Mouse (Mus musculus) stomach, embryonic 16.5 days (tissue): ENCODE data around the gene Lyrm7. TPM values are rescaled to one million over a fixed set of nuclear protein-coding genes. Genes with fewer than 3 reads are reported as not detected.
A peak's percentile ranks its signal among the peaks of the same experiment; 100 is the strongest.

Experiments
- ATAC-seq: fragments of 200-750 bp; cut with Nextera tagmentation; 2 replicates; pipeline ENCODE4 v1.8.0; 2017; ENCODE audit warnings: moderate number of reproducible peaks, moderate TSS enrichment; ENCODE audit not compliant: insufficient read depth, low FRiP score
- H3K27ac ChIP-seq: fragments of 300-500 bp; sonication (generic); 2 replicates; pipeline ENCODE4 v1.5.1; 2014; ENCODE audit warnings: low read length
- H3K27me3 ChIP-seq: fragments of 300-500 bp; sonication (generic); 2 replicates; pipeline ENCODE4 v1.6.1; 2014; ENCODE audit warnings: low read length, control low read depth, mixed read lengths; ENCODE audit not compliant: control insufficient read depth, insufficient read depth
- H3K36me3 ChIP-seq: fragments of 300-500 bp; sonication (generic); 2 replicates; pipeline ENCODE4 v1.6.1; 2014; ENCODE audit warnings: low read length; ENCODE audit not compliant: control insufficient read depth, insufficient read depth
- H3K4me1 ChIP-seq: fragments of 300-500 bp; sonication (generic); 2 replicates; pipeline ENCODE4 v1.6.1; 2014; ENCODE audit warnings: low read length, control low read depth, mixed read lengths; ENCODE audit not compliant: control insufficient read depth, insufficient read depth
- H3K4me2 ChIP-seq: fragments of 300-500 bp; sonication (generic); 2 replicates; pipeline ENCODE4 v1.6.1; 2014; ENCODE audit warnings: low read depth, low read length, mixed read lengths
- H3K4me3 ChIP-seq: fragments of 300-500 bp; sonication (generic); replicated peaks from 2 replicates; pipeline ENCODE4 v1.5.1; 2014; ENCODE audit warnings: mild to moderate bottlenecking, low read length
- H3K9ac ChIP-seq: fragments of 300-500 bp; sonication (generic); 2 replicates; pipeline ENCODE4 v1.6.1; 2014; ENCODE audit warnings: low read length
- H3K9me3 ChIP-seq: fragments of 300-500 bp; sonication (generic); replicated peaks from 2 replicates; pipeline ENCODE4 v1.6.1; 2016; ENCODE audit warnings: low read length, control low read depth; ENCODE audit not compliant: control insufficient read depth
- WGBS: fragments of 180-500 bp; shearing (Covaris S2); extraction: QIAGEN DNeasy Blood & Tissue Kit; methylation state at CpG from one replicate; pipeline ENCODE4 v1.1.7; 2014; 5-methylcytosine and 5-hydroxymethylcytosine counted together
- polyA plus RNA-seq: library from polyadenylated mRNA; unstranded; fragments of >200 nt; fragmentation: Nextera tagmentation; extraction: Ambion mirVana; gene quantifications from 2 replicates; pipeline ENCODE4 v1.2.1, GENCODE M21; 2015

Gene Lyrm7
- polyA plus RNA-seq, 1 experiment from 2014 or later, result 10.5 TPM

DNA sequence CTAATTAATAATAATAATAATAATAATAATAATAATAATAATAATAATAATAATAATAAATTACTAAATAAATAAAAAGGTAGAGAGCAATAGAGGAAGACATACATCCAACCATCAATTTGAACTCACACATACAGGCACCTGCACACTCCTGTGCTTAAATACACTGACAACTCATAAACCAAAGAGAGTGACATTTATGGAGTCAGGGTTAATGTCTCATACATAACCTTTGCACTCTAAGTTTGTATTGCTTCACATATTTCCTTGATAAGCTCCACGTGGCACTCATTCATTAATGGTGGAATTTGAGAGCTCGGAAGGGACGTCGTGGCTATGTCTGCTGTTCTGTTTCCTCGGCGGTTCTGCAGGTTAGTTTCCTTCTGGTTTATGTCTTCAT lies 58.1 kb downstream of the Lyrm7 start:
- Histone ChIP-seq H3K4me1 (no peaks in the 10 kb centered on the region; the same call in 1 of the 2 replicates), H3K27me3 (no peaks in the 10 kb centered on the region), H3K9ac (no peak overlapping the region), H3K36me3 (no peaks in the 10 kb centered on the region), H3K27ac (no peak overlapping the region), H3K9me3 (no peaks in the 10 kb centered on the region), H3K4me3 (no peak overlapping the region), H3K4me2 (no peak overlapping the region)
- WGBS, result 33% methylated on average over 6 of the region's 6 CpGs
- ATAC-seq, result no peak

DNA sequence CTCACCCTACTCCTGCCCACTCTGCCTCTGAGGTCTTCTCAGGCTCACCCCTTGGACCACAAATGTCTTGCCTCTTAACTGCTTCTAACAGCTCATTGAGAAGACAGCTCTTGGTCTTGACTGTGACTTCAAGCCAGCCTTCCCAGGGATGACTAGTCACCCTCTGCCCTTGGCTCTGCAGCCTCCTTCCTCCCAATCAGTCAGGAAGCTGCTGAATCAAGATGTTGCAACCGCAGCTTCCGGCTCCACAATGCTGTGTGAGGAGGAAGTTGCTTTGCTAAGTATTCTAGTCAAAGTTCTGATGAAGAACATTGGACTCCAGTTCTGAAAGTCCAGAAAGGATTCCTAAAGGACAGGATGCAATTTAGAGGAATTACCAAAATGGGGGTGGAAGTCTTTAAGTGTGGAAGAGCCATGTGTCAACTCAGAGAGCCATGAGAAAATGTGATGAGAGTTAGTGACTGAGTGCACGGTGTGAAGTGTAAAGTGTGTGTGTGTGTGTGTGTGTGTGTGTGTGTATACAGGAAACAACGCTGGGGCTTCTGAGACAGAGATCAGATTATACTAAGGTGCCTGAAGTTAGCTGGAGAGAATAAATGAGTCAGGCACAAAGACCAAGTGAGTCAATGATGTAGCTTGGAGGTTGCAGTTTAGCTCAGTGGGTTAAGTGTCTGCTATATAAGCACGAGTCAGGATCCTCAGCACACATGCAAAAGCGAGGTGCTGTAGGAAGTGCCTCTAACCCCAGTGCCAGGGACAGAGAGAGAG lies 58.7 kb downstream of the Lyrm7 start:
- H3K4me3 ChIP-seq, result no peak overlapping the region
- no peak overlapping the region for H3K4me2 ChIP-seq
- WGBS, result 63% methylated on average over 6 of the region's 6 CpGs
- no peaks in the 10 kb centered on the region for H3K27me3 ChIP-seq
- H3K27ac ChIP-seq, result no peak overlapping the region; the same call in 1 of the 2 replicates
- no peaks in the 10 kb centered on the region; the same call in 1 of the 2 replicates for H3K4me1 ChIP-seq
- no peaks in the 10 kb centered on the region for H3K36me3 ChIP-seq
- no peaks in the 10 kb centered on the region for H3K9me3 ChIP-seq
- no peak overlapping the region for H3K9ac ChIP-seq
- ATAC-seq, result no peak

DNA sequence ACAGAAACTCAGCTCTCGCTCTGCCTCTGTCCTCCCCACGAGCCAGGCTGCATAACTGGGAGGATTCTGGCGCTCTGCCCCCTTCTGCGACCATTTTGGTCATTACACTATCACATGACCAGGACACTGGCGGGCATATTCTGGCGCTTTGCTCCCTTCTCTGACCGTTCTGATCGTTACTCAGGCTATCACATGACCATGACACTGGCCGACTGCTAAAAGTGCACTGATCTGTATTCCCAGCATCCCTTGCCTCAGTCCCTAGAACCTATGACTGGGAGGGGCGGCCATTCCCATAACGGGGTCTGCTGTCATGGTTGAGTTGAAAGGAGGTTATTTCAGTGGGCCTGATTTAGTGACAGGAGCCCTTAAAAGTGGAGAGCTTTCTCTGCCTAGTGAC lies 64.2 kb downstream of the Lyrm7 start:
- no peak for ATAC-seq
- Histone ChIP-seq H3K4me2 (no peak overlapping the region), H3K4me1 (no peaks in the 10 kb centered on the region), H3K27ac (no peak overlapping the region), H3K9me3 (no peaks in the 10 kb centered on the region), H3K9ac (no peak overlapping the region), H3K36me3 (no peaks in the 10 kb centered on the region), H3K27me3 (no peaks in the 10 kb centered on the region), H3K4me3 (no peak overlapping the region)
- 80% methylated on average over 11 of the region's 11 CpGs for WGBS

DNA sequence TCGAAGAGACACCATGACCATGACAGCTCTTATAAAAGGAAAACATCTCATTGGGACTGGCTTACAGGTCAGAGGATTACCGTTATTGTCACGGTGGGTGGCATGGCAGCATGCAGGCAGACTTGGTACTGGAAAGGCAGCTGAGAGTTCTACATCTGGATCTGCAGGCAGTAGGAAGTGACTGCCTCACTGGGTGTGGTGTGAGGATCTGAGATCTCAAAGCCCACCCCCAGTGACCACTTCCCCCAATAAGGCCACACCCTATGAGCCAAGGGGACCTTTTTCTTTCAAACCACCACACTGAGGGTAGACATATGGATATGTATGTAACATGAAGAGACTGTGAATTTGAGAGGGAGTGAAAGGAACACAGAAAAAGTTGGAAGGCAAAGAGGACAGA lies 66.0 kb downstream of the Lyrm7 start:
- WGBS, result 89% methylated on average over 3 of the region's 3 CpGs
- H3K4me2 ChIP-seq, result no peak overlapping the region
- no peaks in the 10 kb centered on the region for H3K9me3 ChIP-seq
- no peak overlapping the region for H3K27ac ChIP-seq
- H3K36me3 ChIP-seq, result no peaks in the 10 kb centered on the region
- ATAC-seq, result no peak
- no peak overlapping the region for H3K4me3 ChIP-seq
- no peak overlapping the region for H3K9ac ChIP-seq
- no peaks in the 10 kb centered on the region for H3K27me3 ChIP-seq
- H3K4me1 ChIP-seq, result no peaks in the 10 kb centered on the region

DNA sequence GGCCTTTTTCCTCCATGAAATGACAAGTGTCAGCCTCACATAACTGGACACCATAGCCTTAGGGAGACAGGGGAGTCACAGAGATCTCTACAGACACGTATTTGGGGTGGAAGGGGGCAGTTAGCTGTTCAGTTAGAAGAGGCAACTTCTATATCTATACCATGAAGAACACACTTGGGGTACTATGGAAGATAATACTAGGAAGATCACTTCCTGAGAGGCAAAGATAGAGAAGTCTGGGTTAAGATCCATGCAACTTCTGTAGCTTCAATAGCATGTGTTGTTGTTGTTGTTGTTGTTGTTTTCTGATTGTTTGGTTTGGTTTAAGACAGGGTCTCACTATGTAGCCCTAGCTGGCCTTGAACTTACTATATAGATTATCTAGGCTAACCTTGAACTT lies 67.5 kb downstream of the Lyrm7 start:
- H3K9me3 ChIP-seq, result no peaks in the 10 kb centered on the region
- H3K4me3 ChIP-seq, result no peak overlapping the region
- no peak overlapping the region for H3K4me2 ChIP-seq
- H3K27me3 ChIP-seq, result no peaks in the 10 kb centered on the region
- H3K36me3 ChIP-seq, result no peaks in the 10 kb centered on the region
- WGBS, result 71% methylated on average over 1 of the region's 1 CpGs
- ATAC-seq, result no peak
- no peak overlapping the region for H3K9ac ChIP-seq
- H3K4me1 ChIP-seq, result peaks cover under 1% of the 10 kb centered on the region; the same call in 1 of the 2 replicates
- H3K27ac ChIP-seq, result no peak overlapping the region

DNA sequence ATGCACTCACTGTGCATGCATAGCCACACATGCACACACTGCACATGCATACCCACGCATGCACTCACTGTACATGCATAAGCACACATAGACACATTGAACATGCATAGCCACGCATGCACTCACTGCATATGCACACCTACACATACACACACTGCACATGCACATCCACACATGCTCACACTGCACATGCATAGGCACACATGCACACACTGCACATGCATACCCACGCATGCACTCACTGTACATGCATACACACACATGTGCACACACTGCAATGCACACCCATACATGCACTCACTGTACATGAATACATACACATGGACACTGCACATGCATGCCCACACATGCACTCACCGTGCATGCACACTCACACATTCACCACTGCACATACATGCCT lies 69.3 kb downstream of the Lyrm7 start:
- ATAC-seq, result no peak
- H3K27me3 ChIP-seq, result no peaks in the 10 kb centered on the region
- no peak overlapping the region for H3K9ac ChIP-seq
- no peak overlapping the region for H3K27ac ChIP-seq
- H3K4me3 ChIP-seq, result no peak overlapping the region
- H3K4me2 ChIP-seq, result no peak overlapping the region
- H3K9me3 ChIP-seq, result no peaks in the 10 kb centered on the region
- H3K36me3 ChIP-seq, result no peaks in the 10 kb centered on the region
- peaks cover 3% of the 10 kb centered on the region; the same call in 1 of the 2 replicates for H3K4me1 ChIP-seq
- 96% methylated on average over 4 of the region's 4 CpGs for WGBS

DNA sequence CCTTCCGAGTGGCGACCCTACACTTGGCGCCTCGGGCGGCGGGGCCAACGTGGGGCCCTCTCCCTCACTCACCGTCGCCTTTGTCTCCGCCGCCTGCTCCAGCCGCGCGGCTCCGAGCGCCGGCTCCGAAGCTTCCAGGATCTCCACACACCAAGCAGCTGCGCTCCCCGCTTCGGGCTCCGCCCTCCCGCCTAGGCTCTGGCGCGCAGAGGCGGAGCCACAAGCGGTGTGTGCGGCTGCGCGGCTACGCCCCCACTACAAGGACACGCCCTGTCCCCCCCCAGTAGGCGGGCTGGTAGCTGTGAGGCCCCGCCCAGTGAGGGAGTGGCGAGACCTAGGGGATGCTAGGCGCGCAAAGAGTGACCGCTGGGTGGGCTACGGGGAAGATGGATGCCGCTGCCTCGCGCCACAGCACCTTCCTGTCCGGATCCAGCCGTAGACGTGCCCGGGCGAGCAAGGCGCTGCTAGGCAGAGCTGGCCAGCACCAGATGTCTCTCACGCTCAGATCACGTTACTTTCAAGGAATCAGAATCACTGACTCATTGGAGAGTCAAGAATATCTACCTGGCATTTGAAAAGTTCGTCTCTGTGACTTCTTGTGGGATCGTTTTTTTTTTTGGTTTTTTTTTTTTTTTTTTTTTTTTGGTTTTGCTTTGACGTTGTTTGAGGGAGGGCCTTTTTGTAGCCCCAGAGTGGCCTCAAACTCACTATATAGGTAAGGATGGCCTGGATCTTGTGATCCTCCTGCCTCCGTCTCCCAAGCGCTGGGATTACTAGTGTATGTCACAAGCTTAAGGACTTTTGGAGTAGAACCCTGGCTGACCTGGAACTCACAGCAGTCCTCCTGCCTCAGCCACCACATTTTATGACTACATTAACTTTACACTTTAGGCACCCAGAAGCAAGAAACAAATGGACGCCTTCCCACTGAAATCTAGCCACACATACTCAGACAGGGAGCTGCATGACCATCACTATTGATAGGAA lies 72.9 kb downstream of the Lyrm7 start, which contains the start of gene Cdc42se2:
TSS of gene Cdc42se2 (minus strand) at position 188 of the 987 bp plus-strand sequence.
- H3K9me3 ChIP-seq, result no peaks in the 10 kb centered on the region
- ATAC-seq, result peak; percentile 99
- peak within 1 kb of the TSS; percentile 97 for H3K27ac ChIP-seq
- H3K4me3 ChIP-seq, result peak within 1 kb of the TSS; percentile 83
- peaks cover 14% of the 10 kb centered on the region for H3K4me1 ChIP-seq
- H3K27me3 ChIP-seq, result no peaks in the 10 kb centered on the region
- WGBS, result 4% methylated on average over 56 of the region's 56 CpGs
- peak within 1 kb of the TSS; percentile 67 for H3K4me2 ChIP-seq
- H3K9ac ChIP-seq, result peak within 1 kb of the TSS; percentile 91
- H3K36me3 ChIP-seq, result no peaks in the 10 kb centered on the region

DNA sequence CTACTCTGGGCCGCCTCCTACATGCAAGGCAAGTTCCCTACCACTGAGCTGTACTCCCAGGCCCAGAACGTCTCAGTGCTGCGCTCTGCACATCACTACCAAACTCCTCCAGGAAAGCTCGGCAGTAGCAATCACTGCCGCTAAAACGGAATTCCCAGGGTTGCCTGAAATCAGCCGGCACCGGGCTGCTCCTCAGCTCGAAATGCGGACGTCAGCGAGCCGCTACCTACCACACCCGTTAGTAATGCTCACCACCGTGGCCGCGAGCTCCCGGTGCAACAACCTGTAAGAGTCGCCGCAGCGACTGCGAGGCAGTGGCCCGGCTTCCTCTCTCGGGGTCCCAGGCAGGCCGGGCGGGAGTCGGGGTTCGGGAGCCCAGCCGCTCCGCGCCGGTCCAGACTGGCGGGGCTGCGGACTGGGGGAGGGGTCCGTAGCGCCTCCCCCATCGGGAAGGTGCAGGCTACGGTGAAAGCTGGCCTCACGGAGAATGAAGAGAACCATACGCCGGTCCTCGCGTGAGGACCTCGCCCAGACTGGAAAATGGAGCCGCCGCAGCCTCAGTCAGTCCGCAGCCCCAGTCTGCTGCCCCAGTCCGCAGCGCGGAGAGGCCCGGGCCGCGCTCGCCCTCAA lies 73.7 kb downstream of the Lyrm7 start:
- no peaks in the 10 kb centered on the region for H3K9me3 ChIP-seq
- H3K27ac ChIP-seq, result peak overlapping the region; percentile 97
- H3K4me2 ChIP-seq, result peak overlapping the region; percentile 67
- peak overlapping the region; percentile 91 for H3K9ac ChIP-seq
- H3K27me3 ChIP-seq, result no peaks in the 10 kb centered on the region
- peak; percentile 84 for ATAC-seq
- under 1% methylated on average over 54 of the region's 54 CpGs for WGBS
- peak overlapping the region; percentile 83 for H3K4me3 ChIP-seq
- no peaks in the 10 kb centered on the region for H3K36me3 ChIP-seq
- H3K4me1 ChIP-seq, result peaks cover 14% of the 10 kb centered on the region
